ENCODE assay signal across 14 mouse cellular contexts in genomic region chr3:100427548-100427947, GRCm38 (mm10).
"Had no signal": no experiment of that assay in that cellular context is flagged by ENCODE, and none has a peak within 500 bp of the region (broad histone marks: within the 10 kb centered on the region; RNA-seq: fewer than 3 reads in every experiment).

No protein-coding gene starts in this region.

- H3K4me2 ChIP-seq: hindbrain, embryonic 15.5 days; kidney, embryonic 15.5 days; limb, embryonic 12.5 days; neural tube, embryonic 12.5 days had no signal

- H3K27ac ChIP-seq: hindbrain, embryonic 15.5 days; kidney, embryonic 15.5 days; left cerebral cortex, adult 2 months; limb, embryonic 12.5 days; neural tube, embryonic 12.5 days had no signal

- ATAC-seq: lung, postnatal 0 days had no signal

- H3K27me3 ChIP-seq: hindbrain, embryonic 15.5 days; kidney, embryonic 15.5 days; limb, embryonic 12.5 days; neural tube, embryonic 12.5 days had no signal

- H3K36me3 ChIP-seq: hindbrain, embryonic 15.5 days; kidney, embryonic 15.5 days; limb, embryonic 12.5 days; neural tube, embryonic 12.5 days had no signal

- H3K9ac ChIP-seq: hindbrain, embryonic 15.5 days; kidney, embryonic 15.5 days; limb, embryonic 12.5 days; neural tube, embryonic 12.5 days had no signal

- DNase-seq: kidney, adult 18-20 months; kidney, postnatal 14 days; lung, adult 2 months; lung, postnatal 36 days; midbrain, embryonic 14.5 days; retina, postnatal 1 day; right cerebral cortex, postnatal 14 days; thymus, postnatal 36 days had no signal

- H3K9me3 ChIP-seq: hindbrain, embryonic 15.5 days; kidney, embryonic 15.5 days; limb, embryonic 12.5 days; neural tube, embryonic 12.5 days had no signal

- H3K4me3 ChIP-seq: hindbrain, embryonic 15.5 days; kidney, embryonic 15.5 days; left cerebral cortex, adult 2 months; limb, embryonic 12.5 days; neural tube, embryonic 12.5 days had no signal

- H3K4me1 ChIP-seq: hindbrain, embryonic 15.5 days; kidney, embryonic 15.5 days; neural tube, embryonic 12.5 days had no signal
